ENCODE assay signal across 23 mouse cellular contexts in the genomic region with DNA sequence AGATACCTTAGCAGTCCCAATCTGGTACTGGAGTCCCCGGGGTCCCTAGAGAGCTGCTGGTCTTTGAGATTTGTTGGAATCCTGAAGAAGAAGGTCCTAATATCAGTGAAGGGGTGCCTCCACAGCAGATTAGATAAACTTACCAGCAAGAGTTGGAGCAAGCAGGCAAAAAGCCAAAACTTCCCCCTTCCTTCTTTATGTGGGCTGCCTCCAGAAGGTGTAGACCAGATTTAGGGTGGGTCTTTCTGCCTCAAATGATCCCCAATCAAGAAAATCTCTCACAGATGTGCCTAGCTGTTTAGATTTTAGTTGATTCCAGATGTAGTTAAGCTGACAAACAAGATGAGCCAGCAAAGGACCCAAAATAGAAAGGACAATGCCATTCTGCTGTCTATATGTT.
"Had no signal": no experiment of that assay in that cellular context is flagged by ENCODE, and none has a peak within 500 bp of the region (broad histone marks: within the 10 kb centered on the region; RNA-seq: fewer than 3 reads in every experiment).

No protein-coding gene starts in this region.

- H3K4me3 ChIP-seq: kidney, embryonic 15.5 days; left cerebral cortex, adult 2 months; limb, embryonic 12.5 days; liver, embryonic 12.5 days; liver, embryonic 15.5 days; lung, embryonic 15.5 days; megakaryocyte, embryonic 14.5 days; midbrain, embryonic 10.5 days; neural tube, embryonic 12.5 days; neural tube, embryonic 15.5 days; stomach, embryonic 15.5 days had no signal

- H3K36me3 ChIP-seq: kidney, embryonic 15.5 days; limb, embryonic 12.5 days; liver, embryonic 12.5 days; liver, embryonic 15.5 days; lung, embryonic 15.5 days; midbrain, embryonic 10.5 days; neural tube, embryonic 12.5 days; neural tube, embryonic 15.5 days; stomach, embryonic 15.5 days had no signal

- H3K27ac ChIP-seq: kidney, embryonic 15.5 days; left cerebral cortex, adult 2 months; limb, embryonic 12.5 days; liver, embryonic 12.5 days; liver, embryonic 15.5 days; lung, embryonic 15.5 days; midbrain, embryonic 10.5 days; neural tube, embryonic 12.5 days; neural tube, embryonic 15.5 days; stomach, embryonic 15.5 days had no signal

- H3K9me3 ChIP-seq: kidney, embryonic 15.5 days; limb, embryonic 12.5 days; liver, embryonic 12.5 days; liver, embryonic 15.5 days; lung, embryonic 15.5 days; megakaryocyte, embryonic 14.5 days; midbrain, embryonic 10.5 days; neural tube, embryonic 12.5 days; neural tube, embryonic 15.5 days; stomach, embryonic 15.5 days had no signal

- H3K9ac ChIP-seq: kidney, embryonic 15.5 days; limb, embryonic 12.5 days; liver, embryonic 12.5 days; liver, embryonic 15.5 days; lung, embryonic 15.5 days; neural tube, embryonic 12.5 days; neural tube, embryonic 15.5 days; stomach, embryonic 15.5 days had no signal

- ATAC-seq: liver, embryonic 12.5 days had no signal

- DNase-seq: kidney, postnatal 10 days; kidney, postnatal 36 days; layer of hippocampus, postnatal 36 days; liver; lung, adult 18-20 months; lung, postnatal 10 days; lung, postnatal 36 days; midbrain, embryonic 14.5 days; right cerebral cortex, adult 18-20 months; right cerebral cortex, postnatal 25 days; spleen, adult 18-20 months; thymus, postnatal 25 days had no signal

- H3K4me1 ChIP-seq: neural tube, embryonic 12.5 days; stomach, embryonic 15.5 days had no signal

- H3K4me2 ChIP-seq: kidney, embryonic 15.5 days; limb, embryonic 12.5 days; liver, embryonic 12.5 days; liver, embryonic 15.5 days; lung, embryonic 15.5 days; neural tube, embryonic 12.5 days; neural tube, embryonic 15.5 days; stomach, embryonic 15.5 days had no signal

- H3K27me3 ChIP-seq: kidney, embryonic 15.5 days; limb, embryonic 12.5 days; liver, embryonic 12.5 days; liver, embryonic 15.5 days; lung, embryonic 15.5 days; megakaryocyte, embryonic 14.5 days; neural tube, embryonic 12.5 days; neural tube, embryonic 15.5 days; stomach, embryonic 15.5 days had no signal
